Mouse (Mus musculus) bone marrow macrophage, adult 2 months (primary cell): ENCODE results near the gene Lhfpl3.

Source experiments
- CTCF ChIP-seq: IDR thresholded peaks from 2 replicates; pipeline ENCODE4 v1.5.1; 2012; ENCODE audit warnings: low read depth, mild to moderate bottlenecking, low read length, moderate library complexity
- POLR2A ChIP-seq: IDR thresholded peaks from 2 replicates; pipeline ENCODE4 v1.6.1; 2012; ENCODE audit warnings: mild to moderate bottlenecking, low read depth, low read length, borderline replicate concordance

DNA sequence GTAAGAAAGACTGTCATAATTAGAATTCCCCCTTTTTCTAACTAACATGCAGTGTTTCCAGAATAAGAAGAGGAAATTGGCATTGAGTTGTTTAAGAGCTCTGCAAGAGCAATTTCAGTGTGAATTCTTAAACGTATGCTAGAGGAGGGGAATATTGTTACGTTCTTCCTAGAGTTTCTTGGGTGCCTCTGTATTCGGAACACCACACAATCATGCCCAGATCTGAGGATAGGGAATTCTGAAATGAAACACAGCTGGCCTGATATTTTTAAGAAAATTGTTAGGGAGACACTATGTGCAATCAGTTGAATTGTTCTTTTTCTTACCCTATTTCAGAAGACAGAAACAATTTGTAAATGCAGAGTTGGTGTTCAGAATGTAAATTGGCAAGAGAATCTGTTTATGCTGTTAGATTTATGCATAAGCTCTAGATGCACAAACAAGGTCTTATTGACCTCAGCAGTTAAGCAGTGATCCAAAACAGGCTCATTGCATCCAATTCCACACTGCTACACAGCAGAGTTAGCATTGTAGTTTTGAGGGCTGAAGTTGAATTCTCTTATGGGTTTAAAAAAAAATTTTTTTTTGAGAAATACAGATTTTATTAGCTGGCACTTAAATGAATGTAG, 84.1 kb downstream of the Lhfpl3 start:
- TF ChIP-seq CTCF (no peak), POLR2A (no peak)
